Mouse (Mus musculus): Measurements from ENCODE around the gene Myo1a.

DNA sequence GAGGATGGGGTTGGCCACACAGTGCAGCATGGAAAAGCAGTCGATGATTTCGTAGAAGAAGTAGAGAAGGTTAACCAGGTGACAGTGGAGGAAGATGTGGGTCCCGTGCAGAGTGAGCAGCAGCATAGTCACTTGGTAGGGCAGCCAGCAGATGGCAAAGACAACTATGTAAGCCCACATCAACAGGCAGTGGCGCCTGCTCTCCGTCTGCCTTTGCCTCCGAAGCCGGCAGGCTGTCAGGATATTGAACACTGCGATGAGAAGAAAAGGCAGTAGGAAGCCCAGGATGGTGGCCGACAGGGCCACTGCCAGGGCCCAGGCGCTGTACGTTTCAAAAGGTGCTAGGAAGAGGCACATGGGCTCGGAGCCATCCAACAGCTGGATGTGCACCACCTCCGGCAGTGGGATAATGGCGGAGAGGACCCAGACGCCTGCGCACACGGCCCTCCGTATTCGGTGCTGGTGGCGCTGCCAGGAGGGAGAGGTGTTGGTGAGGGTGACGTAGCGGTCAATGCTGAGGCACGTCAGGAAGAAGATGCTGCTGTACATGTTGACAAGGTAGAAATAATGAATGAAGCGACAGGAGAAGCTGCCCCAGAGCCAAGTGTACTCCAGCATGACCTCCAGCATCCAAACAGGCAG lies 45.3 kb downstream of the Myo1a start:
- no peak for TF ChIP-seq CTCF (IDR thresholded peaks at IDR 0.05; ENCODE audit: low read depth)
- TF ChIP-seq EP300 (IDR thresholded peaks at IDR 0.05; ENCODE audit: low read depth), result no peak
